Mouse (Mus musculus) liver, adult 2 months (tissue): ENCODE data around the gene Get4. TPM values are rescaled to one million over a fixed set of nuclear protein-coding genes. Genes with fewer than 3 reads are reported as not detected.

Experiments used
- DNase-seq: peaks from one replicate; pipeline ENCODE4 v3.0.0-alpha.2; 2011; ENCODE audit warnings: low read depth, low spot score; ENCODE audit errors: extremely low read depth
- H3K27ac ChIP-seq: fragments of 200-500 bp; replicated peaks from 2 replicates; pipeline ENCODE4 v1.5.1; 2012; ENCODE audit warnings: low read depth, mild to moderate bottlenecking, control low read depth, inconsistent platforms, low read length; ENCODE audit not compliant: insufficient read depth
- H3K27me3 ChIP-seq: fragments of 200-500 bp; 2 replicates; pipeline ENCODE4 v1.6.1; 2012; ENCODE audit warnings: mild to moderate bottlenecking, moderate library complexity, low read length, inconsistent platforms; ENCODE audit not compliant: control insufficient read depth, insufficient read depth
- H3K36me3 ChIP-seq: fragments of 200-500 bp; 2 replicates; pipeline ENCODE4 v1.6.1; 2012; ENCODE audit warnings: low read length, inconsistent platforms; ENCODE audit not compliant: control insufficient read depth, insufficient read depth
- H3K4me1 ChIP-seq: fragments of 200-500 bp; 2 replicates; pipeline ENCODE4 v1.6.1; 2011; ENCODE audit warnings: low read length; ENCODE audit not compliant: control insufficient read depth, insufficient read depth
- H3K4me3 ChIP-seq: fragments of 200-500 bp; 2 replicates; pipeline ENCODE4 v1.5.1; 2011; ENCODE audit warnings: low read depth, mild to moderate bottlenecking, control low read depth, low read length, moderate library complexity; ENCODE audit not compliant: insufficient read depth
- H3K79me2 ChIP-seq: fragments of 200-500 bp; 2 replicates; pipeline ENCODE4 v1.6.1; 2012; ENCODE audit warnings: inconsistent platforms, mild to moderate bottlenecking, low read length, moderate library complexity; ENCODE audit not compliant: control insufficient read depth, insufficient read depth
- H3K9ac ChIP-seq: fragments of 200-500 bp; 2 replicates; pipeline ENCODE4 v1.6.1; 2012; ENCODE audit warnings: low read depth, mild to moderate bottlenecking, control low read depth, inconsistent platforms, low read length
- CTCF ChIP-seq: fragments of 200-500 bp; IDR thresholded peaks from 2 replicates; pipeline ENCODE4 v1.5.1; 2011; ENCODE audit warnings: low read depth, low read length, control low read depth
- POLR2A ChIP-seq: fragments of 200-500 bp; IDR thresholded peaks from 2 replicates; pipeline ENCODE4 v1.6.1; 2011; ENCODE audit warnings: low read length, control low read depth; ENCODE audit not compliant: insufficient read depth; ENCODE audit errors: extremely low read depth
- WGBS: fragments of 180-500 bp; shearing (Covaris S2); methylation state at CpG from one replicate; pipeline ENCODE4 v1.1.7; 2018; 5-methylcytosine and 5-hydroxymethylcytosine counted together
- polyA plus RNA-seq: library from polyadenylated mRNA; depleted of rRNA; stranded (reverse); fragments of >200 nt; gene quantifications from 2 replicates; pipeline ENCODE4 v1.2.3, GENCODE M21; 2012
- total RNA-seq: library from RNA; depleted of rRNA; stranded (reverse); fragments of >200 nt; gene quantifications from 2 replicates; pipeline ENCODE4 v1.2.3, GENCODE M21; 2014

The Get4 gene
- total and polyA plus RNA-seq, 2 experiments: 20.9 to 62.3 TPM

DNA sequence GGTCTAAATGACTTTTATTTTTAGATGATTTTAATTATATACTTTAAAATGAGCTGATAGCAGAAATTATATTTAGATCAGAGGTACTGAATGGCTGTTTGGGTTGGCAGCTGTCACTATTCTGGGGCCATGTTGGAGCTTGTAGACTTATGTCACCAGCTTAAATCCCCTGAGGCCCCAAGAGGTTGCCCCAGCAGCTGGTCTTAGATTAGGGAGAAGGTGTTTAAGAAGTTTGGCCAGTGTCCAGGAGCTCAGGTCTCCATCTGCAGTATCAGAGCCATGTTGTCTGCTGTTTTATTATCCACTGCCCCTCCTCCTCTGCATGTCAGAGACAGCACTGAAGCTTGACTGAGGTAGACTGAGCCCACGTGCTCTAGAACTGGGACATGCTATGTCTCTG, 8.7 kb upstream of the Get4 start:
- H3K27ac ChIP-seq: no peak overlapping the region
- H3K4me1 ChIP-seq: no peaks in the 10 kb centered on the region
- no peak overlapping the region for H3K9ac ChIP-seq
- no peak for DNase-seq
- H3K27me3 ChIP-seq: no peaks in the 10 kb centered on the region
- TF ChIP-seq POLR2A: no peak
- TF ChIP-seq CTCF: no peak
- peaks cover 27% of the 10 kb centered on the region for H3K36me3 ChIP-seq
- no peak overlapping the region for H3K4me3 ChIP-seq
- H3K79me2 ChIP-seq: no peaks in the 10 kb centered on the region
- WGBS: 88% methylated on average over 1 of the region's 1 CpGs

DNA sequence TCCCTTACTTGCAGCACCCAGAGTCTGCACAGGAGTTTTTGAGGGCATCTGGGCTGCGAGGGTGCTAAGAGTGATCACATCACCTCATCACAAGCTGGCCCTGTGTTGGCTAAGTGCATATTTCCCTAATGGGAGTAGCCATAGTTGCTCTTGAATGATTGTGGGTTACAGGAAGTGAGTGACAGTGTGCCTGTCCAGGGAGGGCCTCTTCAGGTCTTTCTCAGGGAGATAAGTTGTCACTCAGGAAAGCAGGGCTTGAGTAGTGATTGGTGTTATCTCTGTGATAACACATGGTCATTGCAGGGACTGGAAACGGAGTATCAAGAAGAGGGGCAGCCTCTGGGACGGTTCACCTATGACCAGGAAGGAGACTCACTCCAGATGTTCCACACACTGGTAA, 4.4 kb upstream of the Get4 start:
- Histone ChIP-seq H3K9ac (no peak overlapping the region), H3K4me3 (no peak overlapping the region), H3K4me1 (peaks cover 2% of the 10 kb centered on the region; the same call in 1 of the 2 replicates), H3K27me3 (no peaks in the 10 kb centered on the region), H3K36me3 (peaks cover 21% of the 10 kb centered on the region), H3K27ac (no peak overlapping the region), H3K79me2 (no peaks in the 10 kb centered on the region)
- DNase-seq: no peak
- 77% methylated on average over 3 of the region's 3 CpGs for WGBS
- TF ChIP-seq CTCF (no peak), POLR2A (no peak)

DNA sequence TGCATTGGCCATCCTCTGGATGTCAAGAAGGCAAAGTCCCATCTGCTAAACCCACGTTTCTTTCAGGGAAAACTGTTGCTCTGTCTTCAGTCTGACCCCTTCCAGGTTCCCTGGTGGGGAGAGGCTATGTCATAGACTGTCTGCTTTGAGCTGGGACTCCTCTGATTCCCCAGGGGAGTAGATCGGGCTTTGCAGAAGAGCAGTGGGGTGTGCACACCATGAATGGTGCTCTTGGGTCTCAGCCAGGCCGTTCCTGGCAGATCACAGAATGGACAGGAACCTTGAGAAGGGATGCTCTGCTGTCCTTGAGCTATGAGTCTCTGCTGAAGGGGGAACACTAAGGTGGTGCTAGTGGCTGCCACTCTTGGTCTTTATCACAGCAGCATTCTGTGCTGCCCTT, 3.3 kb upstream of the Get4 start:
- WGBS: 83% methylated on average over 3 of the region's 3 CpGs
- TF ChIP-seq POLR2A (no peak), CTCF (no peak)
- Histone ChIP-seq H3K36me3 (peaks cover 15% of the 10 kb centered on the region), H3K4me1 (peaks cover 7% of the 10 kb centered on the region; the same call in 1 of the 2 replicates), H3K27ac (no peak overlapping the region), H3K9ac (no peak overlapping the region), H3K4me3 (no peak overlapping the region), H3K79me2 (no peaks in the 10 kb centered on the region), H3K27me3 (no peaks in the 10 kb centered on the region)
- DNase-seq: no peak

DNA sequence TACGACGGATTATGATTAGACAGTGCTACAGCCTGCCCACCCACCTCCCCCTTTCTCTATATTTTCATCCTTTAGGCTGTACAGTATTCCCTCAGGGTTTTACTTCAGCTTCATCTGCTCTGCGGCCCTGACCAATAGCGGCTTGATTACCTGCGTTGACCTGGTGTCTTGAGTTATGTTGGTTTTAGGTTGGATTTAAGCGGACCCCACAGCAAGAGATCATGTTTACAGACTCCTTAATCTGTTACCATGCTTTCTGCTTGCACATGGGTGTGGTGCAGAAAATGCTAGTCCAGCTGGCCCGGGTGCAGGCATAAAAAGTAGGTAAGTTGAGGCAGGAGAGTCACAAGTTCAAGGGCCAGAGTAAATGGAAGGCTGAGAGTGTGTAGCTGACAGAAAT, 845 bp upstream of the Get4 start:
- TF ChIP-seq CTCF (no peak), POLR2A (no peak)
- DNase-seq: no peak
- Histone ChIP-seq H3K4me3 (no peak overlapping the region), H3K79me2 (peaks cover 12% of the 10 kb centered on the region; the same call in 1 of the 2 replicates), H3K36me3 (peaks cover 7% of the 10 kb centered on the region), H3K9ac (no peak overlapping the region), H3K27me3 (no peaks in the 10 kb centered on the region), H3K27ac (no peak overlapping the region), H3K4me1 (peaks cover 22% of the 10 kb centered on the region)
- 90% methylated on average over 7 of the region's 7 CpGs for WGBS

DNA sequence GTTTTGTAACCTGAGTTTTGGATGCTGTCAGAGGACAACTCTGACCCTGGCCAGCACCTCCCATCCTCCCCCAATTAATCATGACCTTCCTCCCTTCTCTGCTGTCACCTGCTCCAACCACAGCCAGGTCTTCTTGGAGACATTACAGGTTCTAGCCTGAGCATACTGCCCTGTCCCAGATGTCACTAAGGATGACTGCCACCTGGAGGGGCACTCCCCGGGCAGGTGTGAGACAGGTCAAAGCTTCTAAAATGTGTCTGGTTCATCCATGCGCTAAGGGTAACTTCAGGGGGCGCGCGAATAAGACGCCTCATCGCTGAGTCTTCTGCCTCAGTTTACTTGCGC, 416 bp upstream of the Get4 start:
- no peak for DNase-seq
- no peak for TF ChIP-seq CTCF
- no peak for TF ChIP-seq POLR2A
- peaks cover 12% of the 10 kb centered on the region; the same call in 1 of the 2 replicates for H3K79me2 ChIP-seq
- no peaks in the 10 kb centered on the region for H3K27me3 ChIP-seq
- peaks cover 4% of the 10 kb centered on the region for H3K36me3 ChIP-seq
- H3K9ac ChIP-seq: peak overlapping the region; percentile 31
- H3K4me1 ChIP-seq: peaks cover 26% of the 10 kb centered on the region
- under 1% methylated on average over 8 of the region's 8 CpGs for WGBS
- peak overlapping the region; percentile 51 for H3K27ac ChIP-seq
- peak overlapping the region; percentile 29 for H3K4me3 ChIP-seq

DNA sequence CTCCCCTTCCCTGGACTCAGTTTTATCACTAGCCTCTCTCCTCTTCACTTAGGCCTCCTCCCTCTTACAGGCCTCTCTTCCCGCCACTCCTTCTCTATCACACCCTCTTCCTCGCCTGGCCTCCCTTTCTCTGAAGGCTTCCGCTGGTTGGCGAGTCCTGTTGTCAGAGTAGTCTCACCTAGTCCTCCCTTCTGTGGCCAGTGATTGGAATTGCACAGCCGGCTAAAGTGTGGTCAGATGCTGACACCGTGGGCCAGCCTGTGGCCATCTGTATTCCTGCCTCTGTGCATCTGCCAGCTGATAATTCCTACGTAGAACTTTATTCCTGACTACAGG, 754 bp downstream of the Get4 start:
- TF ChIP-seq CTCF (no peak), POLR2A (no peak)
- Histone ChIP-seq H3K27me3 (no peaks in the 10 kb centered on the region), H3K36me3 (0 out of 2 replicates have a peak, but pooled peaks cover 1% of the 10 kb centered on the region), H3K4me1 (peaks cover 32% of the 10 kb centered on the region), H3K27ac (peak overlapping the region; percentile 68), H3K9ac (peak overlapping the region; percentile 82), H3K4me3 (peak overlapping the region; percentile 71), H3K79me2 (peaks cover 12% of the 10 kb centered on the region; the same call in 1 of the 2 replicates)
- DNase-seq: no peak
- 2% methylated on average over 7 of the region's 7 CpGs for WGBS
